Mouse (Mus musculus) liver, embryonic 14.5 days (tissue): ENCODE data around the gene Adam21. TPM values are rescaled to one million over a fixed set of nuclear protein-coding genes. Genes with fewer than 3 reads are reported as not detected.

Experiments
- ATAC-seq: fragments of 200-750 bp; cut with Nextera tagmentation; 2 replicates; pipeline ENCODE4 v1.8.0; 2017; ENCODE audit warnings: moderate number of reproducible peaks, mild to moderate bottlenecking, moderate library complexity; ENCODE audit not compliant: insufficient read depth
- DNase-seq, 3 experiments: peaks; one replicate each; pipeline ENCODE4 v3.0.0-alpha.2; 2012 to 2013; ENCODE audit warnings: low read depth in 3 of 3, low spot score in 3 of 3
- H3K27ac ChIP-seq: fragments of 300-500 bp; sonication (generic); 2 replicates; pipeline ENCODE4 v1.5.1; 2014; ENCODE audit warnings: moderate library complexity, mild to moderate bottlenecking, control low read depth, inconsistent platforms
- H3K27me3 ChIP-seq: fragments of 300-500 bp; sonication (generic); 2 replicates; pipeline ENCODE4 v1.6.1; 2014; ENCODE audit warnings: mild to moderate bottlenecking, low read length, moderate library complexity; ENCODE audit not compliant: control insufficient read depth, insufficient read depth
- H3K36me3 ChIP-seq: fragments of 300-500 bp; sonication (generic); replicated peaks from 2 replicates; pipeline ENCODE4 v1.6.1; 2014; ENCODE audit warnings: low read depth; ENCODE audit not compliant: control insufficient read depth, insufficient read depth
- H3K4me1 ChIP-seq, 2 experiments: fragments of 200-500 bp in 1 of 2; fragments of 300-500 bp in 1 of 2; sonication (generic) in 1 of 2; replicated peaks; 2 replicates each; pipeline ENCODE4 v1.6.1; 2012 to 2014; ENCODE audit warnings: antibody characterized with exemption in 1 of 2, inconsistent platforms in 1 of 2, low read length in 1 of 2; ENCODE audit not compliant: control insufficient read depth in 2 of 2, insufficient read depth in 2 of 2
- H3K4me2 ChIP-seq: fragments of 300-500 bp; sonication (generic); 2 replicates; pipeline ENCODE4 v1.6.1; 2014; ENCODE audit warnings: low read depth, mild to moderate bottlenecking, control low read depth, moderate library complexity
- H3K4me3 ChIP-seq, 2 experiments: fragments of 200-500 bp in 1 of 2; fragments of 300-500 bp in 1 of 2; sonication (generic) in 1 of 2; 2 replicates each; pipeline ENCODE4 v1.5.1; 2012 to 2014; ENCODE audit warnings: low read depth in 2 of 2, low read length in 2 of 2, mild to moderate bottlenecking in 2 of 2, control low read depth in 1 of 2, inconsistent platforms in 1 of 2, moderate library complexity in 1 of 2; ENCODE audit not compliant: insufficient read depth in 1 of 2
- H3K9ac ChIP-seq: fragments of 300-500 bp; sonication (generic); replicated peaks from 2 replicates; pipeline ENCODE4 v1.6.1; 2014; ENCODE audit warnings: mild to moderate bottlenecking, control low read depth, moderate library complexity
- H3K9me3 ChIP-seq: fragments of 300-500 bp; sonication (generic); 2 replicates; pipeline ENCODE4 v1.6.1; 2016; ENCODE audit warnings: low read length, mixed read lengths; ENCODE audit not compliant: control insufficient read depth
- CTCF ChIP-seq: IDR thresholded peaks from 2 replicates; pipeline ENCODE4 v1.5.1; 2016; ENCODE audit warnings: antibody characterized with exemption, low read depth, control low read depth
- EP300 ChIP-seq: IDR thresholded peaks from 2 replicates; pipeline ENCODE4 v1.6.1; 2016; ENCODE audit warnings: antibody characterized with exemption, low read depth
- WGBS: fragments of 180-500 bp; shearing (Covaris S2); extraction: QIAGEN DNeasy Blood & Tissue Kit; methylation state at CpG from one replicate; pipeline ENCODE4 v1.1.7; 2014; ENCODE audit not compliant: insufficient replicate concordance; 5-methylcytosine and 5-hydroxymethylcytosine counted together
- polyA plus RNA-seq, 2 experiments: library from polyadenylated mRNA; depleted of rRNA in 1 of 2; stranded (reverse) in 1 of 2; unstranded in 1 of 2; fragments of >200 nt; fragmentation: Nextera tagmentation in 1 of 2; extraction: Ambion mirVana in 1 of 2; gene quantifications; 2 replicates each; pipeline versions ENCODE4 v1.2.1 to v1.2.3; 2012 to 2014

Gene Adam21
- polyA plus RNA-seq, 2 experiments, result 0.02 TPM; not detected in 1

DNA sequence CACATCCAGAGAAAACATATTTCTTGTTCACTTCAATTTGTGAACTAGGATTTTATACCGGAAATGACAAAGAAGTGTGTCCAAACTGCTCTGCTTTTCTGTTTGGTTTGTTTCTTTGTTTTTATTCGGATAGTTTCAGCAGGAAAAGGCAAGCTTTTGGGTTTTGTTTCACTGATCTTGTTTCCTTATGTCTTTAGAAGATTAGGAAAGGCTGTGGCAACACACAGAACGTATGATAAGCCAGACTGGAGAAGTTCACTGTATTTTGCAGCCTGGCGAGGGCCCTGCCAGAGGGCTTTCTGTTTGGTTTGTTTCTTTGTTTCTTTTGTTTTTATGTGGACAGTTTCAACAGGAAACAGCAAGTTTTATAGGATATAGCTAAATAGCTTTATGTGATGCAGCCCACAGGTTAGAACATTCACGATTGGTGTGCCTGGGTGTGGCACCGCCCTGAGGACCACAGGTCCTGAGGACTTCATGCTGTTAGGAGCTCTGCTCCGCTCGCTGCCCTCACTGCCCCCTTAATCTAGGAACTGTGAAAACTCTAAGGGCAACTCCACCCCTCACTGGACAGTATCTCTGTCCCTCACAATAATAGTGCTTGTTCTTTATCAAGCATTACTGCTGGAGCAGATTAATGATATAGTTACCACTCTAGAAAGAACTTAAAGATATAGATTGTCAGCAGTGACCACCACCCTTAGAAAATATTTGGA, 28.4 kb upstream of the Adam21 start:
- no peak for TF ChIP-seq CTCF
- TF ChIP-seq EP300, result no peak; the same call in 1 of the 2 replicates
- peaks cover 17 to 23% of the 10 kb centered on the region in 2 experiments for H3K4me1 ChIP-seq
- H3K27me3 ChIP-seq, result no peaks in the 10 kb centered on the region
- no peak overlapping the region for H3K4me3 ChIP-seq
- DNase-seq, result peak in 2 of 3 experiments; percentile 32 to 33
- H3K4me2 ChIP-seq, result peak overlapping the region; percentile 39
- peak; percentile 44 for ATAC-seq
- no peaks in the 10 kb centered on the region for H3K36me3 ChIP-seq
- no peaks in the 10 kb centered on the region for H3K9me3 ChIP-seq
- H3K9ac ChIP-seq, result peak overlapping the region; percentile 19
- 24% methylated on average over 8 of the region's 8 CpGs for WGBS
- H3K27ac ChIP-seq, result peak overlapping the region; percentile 72

DNA sequence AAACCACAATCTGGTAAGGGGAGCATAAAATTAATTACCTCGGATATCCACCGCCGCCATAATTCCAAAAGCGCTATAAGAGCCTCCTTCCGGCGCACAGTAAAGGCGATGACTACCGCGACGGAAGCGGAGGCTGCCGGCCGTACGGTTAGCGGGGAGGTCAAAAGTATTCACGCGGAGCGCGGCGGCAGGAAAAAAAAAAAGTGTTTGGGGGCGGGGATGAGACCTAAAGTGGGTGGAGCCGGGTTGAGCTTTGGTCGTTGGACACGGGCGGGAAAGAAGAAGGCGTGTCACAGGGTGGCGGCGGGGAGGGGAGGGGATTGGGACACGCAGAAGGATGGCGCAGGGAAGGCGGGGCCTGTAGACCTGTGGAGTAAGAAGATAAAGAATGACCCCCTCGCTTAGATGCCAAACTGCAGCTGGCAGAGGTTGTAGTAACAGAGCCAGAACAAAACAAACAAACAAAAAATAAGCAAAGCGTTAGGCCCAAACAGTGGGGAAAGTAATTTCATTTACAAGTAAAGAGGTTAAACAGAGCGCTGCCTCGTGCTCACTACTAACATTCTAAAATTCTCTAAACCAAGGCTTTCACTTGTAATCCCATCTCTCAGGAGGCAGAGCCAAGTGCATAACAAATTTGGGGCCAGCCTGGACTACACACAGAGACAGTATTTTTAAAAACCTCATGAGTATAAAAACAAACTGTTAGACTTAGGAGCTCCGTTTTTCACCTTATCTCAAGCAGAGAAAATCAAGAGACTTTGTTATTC, 26.8 kb upstream of the Adam21 start, which contains the start of gene Med6:
Gene Med6 (minus strand): TSS at position 107 of the 770 bp plus-strand sequence.
- H3K4me3 ChIP-seq, result peak within 1 kb of the TSS; percentile 81 to 82
- peaks cover 5% of the 10 kb centered on the region for H3K36me3 ChIP-seq
- TF ChIP-seq EP300, result peak; percentile 56
- no peak for TF ChIP-seq CTCF
- DNase-seq, result peak; percentile 96 to 97 (median 96)
- H3K9ac ChIP-seq, result peak within 1 kb of the TSS; percentile 76
- H3K27ac ChIP-seq, result peak within 1 kb of the TSS; percentile 90
- ATAC-seq, result peak; percentile 96
- no peaks in the 10 kb centered on the region for H3K9me3 ChIP-seq
- H3K4me2 ChIP-seq, result peak within 1 kb of the TSS; percentile 88
- H3K27me3 ChIP-seq, result no peaks in the 10 kb centered on the region
- peaks cover 17 to 23% of the 10 kb centered on the region in 2 experiments for H3K4me1 ChIP-seq
- 2% methylated on average over 36 of the region's 36 CpGs for WGBS

GRCm38 (mm10) chr12:81567931-81568330, 343 bp downstream of the Adam21 start:
- Histone ChIP-seq H3K27ac (no peak overlapping the region), H3K4me2 (peak overlapping the region; percentile 1; the same call in 1 of the 2 replicates), H3K4me1 (peaks cover 3 to 6% of the 10 kb centered on the region in 2 experiments), H3K27me3 (no peaks in the 10 kb centered on the region), H3K9ac (no peak overlapping the region), H3K4me3 (no peak overlapping the region), H3K36me3 (peaks cover 8% of the 10 kb centered on the region; the same call in 1 of the 2 replicates), H3K9me3 (no peaks in the 10 kb centered on the region)
- TF ChIP-seq CTCF (no peak), EP300 (no peak)
- DNase-seq (peak in 1 of 3 experiments; percentile 9), ATAC-seq (0 out of 2 replicates have a peak, but pooled peaks have one; percentile 28)
- 25% methylated on average over 5 of the region's 5 CpGs for WGBS

DNA sequence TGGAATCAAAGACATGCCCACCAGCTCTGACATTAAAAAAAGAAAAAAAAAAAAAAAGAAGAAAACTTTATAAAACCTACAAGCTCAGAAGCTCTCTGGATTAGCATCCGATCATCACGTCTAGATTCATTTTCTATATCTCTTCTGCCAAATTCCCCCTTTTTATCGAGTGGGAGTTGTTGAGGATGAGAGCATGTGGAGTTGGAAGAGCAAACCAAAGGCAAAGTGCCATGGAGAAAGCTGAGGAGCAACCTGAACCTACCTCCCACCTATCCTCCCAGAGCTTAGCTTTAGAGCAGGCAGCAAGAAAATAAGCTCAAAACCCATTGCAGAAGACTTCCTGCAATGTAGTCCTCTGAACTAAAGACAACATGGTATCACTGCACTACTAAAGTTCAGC, 4.1 kb downstream of the Adam21 start:
- 73% methylated on average over 3 of the region's 3 CpGs for WGBS
- no peaks in the 10 kb centered on the region for H3K27me3 ChIP-seq
- DNase-seq, result no peak

DNA sequence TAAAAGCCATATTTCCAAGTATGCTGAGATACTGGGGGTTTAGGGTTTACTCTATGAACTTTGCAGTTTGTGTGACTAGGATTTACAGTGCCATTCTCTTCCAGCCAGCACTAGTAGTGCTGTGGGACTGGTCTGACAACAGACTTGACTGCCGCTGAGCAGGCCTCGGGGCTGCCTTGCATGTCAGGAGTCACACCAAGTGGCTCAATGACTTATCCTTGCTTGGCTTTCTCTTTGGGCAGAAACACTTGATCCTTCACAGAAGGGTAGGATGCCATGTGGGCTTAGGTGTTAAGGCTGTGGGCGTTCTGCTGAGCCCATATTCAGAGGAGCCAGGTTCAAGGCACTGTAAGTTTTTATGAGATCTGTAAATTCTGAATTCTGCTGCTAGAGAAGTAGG, 19.0 kb downstream of the Adam21 start:
- 65% methylated on average over 3 of the region's 3 CpGs for WGBS
- H3K9ac ChIP-seq, result no peak overlapping the region
- DNase-seq (no peak), ATAC-seq (no peak)
- no peak overlapping the region for H3K27ac ChIP-seq
- TF ChIP-seq EP300, result no peak
- TF ChIP-seq CTCF, result no peak
- H3K27me3 ChIP-seq, result no peaks in the 10 kb centered on the region
- H3K9me3 ChIP-seq, result no peaks in the 10 kb centered on the region
- no peaks in the 10 kb centered on the region for H3K36me3 ChIP-seq
- H3K4me2 ChIP-seq, result no peak overlapping the region
- H3K4me1 ChIP-seq, result no peaks in the 10 kb centered on the region
- H3K4me3 ChIP-seq, result no peak overlapping the region

More for the DNA sequence above, 4.1 kb downstream of the Adam21 start:
- Histone ChIP-seq H3K9ac (no peak overlapping the region), H3K36me3 (no peaks in the 10 kb centered on the region), H3K27ac (no peak overlapping the region), H3K4me2 (no peak overlapping the region), H3K9me3 (no peaks in the 10 kb centered on the region), H3K4me1 (peaks cover 3 to 6% of the 10 kb centered on the region in 2 experiments), H3K4me3 (no peak overlapping the region)
- no peak for ATAC-seq
- TF ChIP-seq EP300, result no peak
- no peak for TF ChIP-seq CTCF
